Mouse (Mus musculus) ES-Bruce4 (cell line): Measurements from ENCODE around the gene Stk38. TPM values are rescaled to one million over a fixed set of nuclear protein-coding genes. Genes with fewer than 3 reads are reported as not detected.

Experiments used
- H3K27ac ChIP-seq: 2 replicates; pipeline ENCODE4 v1.5.1; 2012; ENCODE audit warnings: low read length, inconsistent platforms; ENCODE audit not compliant: insufficient read depth
- H3K27me3 ChIP-seq: 2 replicates; pipeline ENCODE4 v1.6.1; 2012; ENCODE audit warnings: mild to moderate bottlenecking, low read length, inconsistent platforms; ENCODE audit not compliant: control insufficient read depth, poor library complexity, insufficient read depth, severe bottlenecking
- H3K36me3 ChIP-seq: 2 replicates; pipeline ENCODE4 v1.6.1; 2012; ENCODE audit warnings: inconsistent platforms, mild to moderate bottlenecking, low read length, moderate library complexity; ENCODE audit not compliant: control insufficient read depth, poor library complexity, insufficient read depth, severe bottlenecking
- H3K4me1 ChIP-seq: one replicate; pipeline ENCODE4 v1.8.1; 2011; ENCODE audit warnings: low read length; ENCODE audit not compliant: control insufficient read depth, insufficient read depth
- H3K4me3 ChIP-seq: 2 replicates; pipeline ENCODE4 v1.5.1; 2011; ENCODE audit warnings: low read depth, mild to moderate bottlenecking, low read length
- H3K9ac ChIP-seq: 2 replicates; pipeline ENCODE4 v1.6.1; 2012; ENCODE audit warnings: low read depth, mild to moderate bottlenecking, inconsistent platforms; ENCODE audit not compliant: poor library complexity, severe bottlenecking
- H3K9me3 ChIP-seq: replicated peaks from 2 replicates; pipeline ENCODE4 v1.6.1; 2012; ENCODE audit warnings: mild to moderate bottlenecking, low read length, inconsistent platforms; ENCODE audit not compliant: control insufficient read depth, poor library complexity, insufficient read depth, severe bottlenecking
- CTCF ChIP-seq: IDR thresholded peaks from one replicate; pipeline ENCODE4 v1.8.1; 2011; ENCODE audit warnings: low read depth, low read length
- EP300 ChIP-seq: IDR thresholded peaks from 2 replicates; pipeline ENCODE4 v1.6.1; 2011; ENCODE audit warnings: low read depth, low read length; ENCODE audit not compliant: insufficient read depth
- POLR2A ChIP-seq: IDR thresholded peaks from one replicate; pipeline ENCODE4 v1.8.1; 2011; ENCODE audit warnings: low read length; ENCODE audit not compliant: insufficient read depth
- polyA plus RNA-seq: library from polyadenylated mRNA; stranded (reverse); fragments of >200 nt; gene quantifications from 2 replicates; pipeline ENCODE4 v1.2.4, GENCODE M21; 2011; ENCODE audit warnings: low read depth; ENCODE audit not compliant: missing spikeins, insufficient read depth, insufficient read length

The Stk38 gene
- polyA plus RNA-seq, 1 experiment: 171 TPM

DNA sequence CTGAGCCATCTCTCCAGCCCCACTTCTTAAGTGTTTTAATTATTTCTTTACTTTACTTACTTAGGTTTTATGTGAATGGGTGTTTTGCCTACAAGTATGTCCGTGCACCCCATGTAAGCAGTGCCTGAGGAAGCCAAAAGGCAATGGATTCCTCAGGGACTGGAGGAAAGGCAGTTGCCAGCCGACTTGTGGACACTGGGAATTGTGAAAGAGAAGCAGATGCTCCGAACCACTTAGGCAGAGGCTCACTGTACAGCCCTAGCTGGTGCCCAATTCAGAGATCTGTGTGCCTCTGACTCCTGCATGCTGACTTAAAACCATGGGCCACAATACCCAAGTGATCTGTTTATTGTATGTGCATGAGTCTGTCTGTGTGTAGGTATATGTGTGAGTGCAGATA lies 18.8 kb downstream of the Stk38 start:
- Histone ChIP-seq H3K9ac (no peak overlapping the region), H3K4me1 (no peaks in the 10 kb centered on the region), H3K27ac (no peak overlapping the region), H3K9me3 (no peaks in the 10 kb centered on the region), H3K4me3 (no peak overlapping the region), H3K27me3 (no peaks in the 10 kb centered on the region), H3K36me3 (peaks cover 55% of the 10 kb centered on the region)
- TF ChIP-seq CTCF (no peak), POLR2A (no peak), EP300 (no peak)

GRCm38 (mm10) chr17:28988291-28988690 lies 19.5 kb downstream of the Stk38 start:
- H3K9ac ChIP-seq: no peak overlapping the region
- H3K4me1 ChIP-seq: peaks cover 2% of the 10 kb centered on the region
- no peaks in the 10 kb centered on the region for H3K9me3 ChIP-seq
- H3K4me3 ChIP-seq: no peak overlapping the region
- TF ChIP-seq CTCF (no peak), POLR2A (no peak), EP300 (no peak)
- peaks cover 59% of the 10 kb centered on the region for H3K36me3 ChIP-seq
- no peaks in the 10 kb centered on the region for H3K27me3 ChIP-seq
- H3K27ac ChIP-seq: peak overlapping the region; percentile 34; the same call in 1 of the 2 replicates

- TF ChIP-seq CTCF (peak; percentile 63), POLR2A (no peak)
- no peak overlapping the region for H3K4me3 ChIP-seq
- peaks cover 6% of the 10 kb centered on the region for H3K4me1 ChIP-seq
- H3K27ac ChIP-seq: peak overlapping the region; percentile 34; the same call in 1 of the 2 replicates
- H3K9me3 ChIP-seq: no peaks in the 10 kb centered on the region
- H3K36me3 ChIP-seq: peaks cover 58% of the 10 kb centered on the region
- no peak overlapping the region for H3K9ac ChIP-seq
- H3K27me3 ChIP-seq: no peaks in the 10 kb centered on the region
Measured at GRCm38 (mm10) chr17:28987713-28988112, 20.1 kb downstream of the Stk38 start.

- H3K27me3 ChIP-seq: no peaks in the 10 kb centered on the region
- no peak overlapping the region for H3K9ac ChIP-seq
- no peak overlapping the region for H3K4me3 ChIP-seq
- no peaks in the 10 kb centered on the region for H3K9me3 ChIP-seq
- peak overlapping the region; percentile 8; the same call in 1 of the 2 replicates for H3K27ac ChIP-seq
- peaks cover 53% of the 10 kb centered on the region for H3K36me3 ChIP-seq
- TF ChIP-seq POLR2A (no peak), CTCF (peak; percentile 49)
- peaks cover 6% of the 10 kb centered on the region for H3K4me1 ChIP-seq
Measured at GRCm38 (mm10) chr17:28986833-28987232, 21.0 kb downstream of the Stk38 start.

DNA sequence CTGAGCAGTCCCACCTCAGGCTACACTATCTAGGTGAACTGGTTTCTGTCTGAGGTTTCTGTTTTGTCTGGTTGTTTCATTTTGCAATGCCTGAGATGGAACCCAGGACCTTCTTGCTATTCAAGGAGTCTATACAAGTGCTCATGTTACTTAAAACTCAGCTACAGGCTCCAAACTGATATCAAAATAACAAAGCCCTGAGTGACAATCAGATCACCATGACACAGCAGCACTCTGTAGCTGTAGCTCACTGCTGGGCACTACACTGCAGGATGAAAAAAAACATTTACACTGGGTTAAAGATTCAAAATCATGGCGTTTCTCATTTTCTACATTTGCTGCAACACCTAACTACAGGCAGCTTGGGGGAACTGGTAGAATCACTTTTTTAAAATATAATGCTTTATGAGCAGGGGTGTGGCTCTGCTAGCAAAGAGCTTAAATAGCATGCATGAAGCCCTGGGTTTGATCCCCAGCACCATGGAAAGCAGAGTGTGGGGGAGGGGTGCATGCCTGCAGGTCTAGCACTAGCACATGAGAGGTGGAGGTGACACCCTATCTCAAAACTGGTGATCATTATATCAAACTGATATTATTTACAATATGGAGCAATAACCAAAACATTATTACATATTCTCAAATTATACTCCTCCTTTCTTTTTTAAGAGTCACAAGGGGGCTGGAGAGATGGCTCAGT lies 22.9 kb downstream of the Stk38 start:
- peak overlapping the region; percentile 68 for H3K27ac ChIP-seq
- H3K4me3 ChIP-seq: no peak overlapping the region
- no peaks in the 10 kb centered on the region for H3K27me3 ChIP-seq
- H3K36me3 ChIP-seq: peaks cover 39% of the 10 kb centered on the region
- H3K9me3 ChIP-seq: no peaks in the 10 kb centered on the region
- TF ChIP-seq CTCF (no peak), POLR2A (no peak), EP300 (0 out of 2 replicates have a peak, but pooled peaks have one; percentile 51)
- no peak overlapping the region for H3K9ac ChIP-seq
- H3K4me1 ChIP-seq: peaks cover 9% of the 10 kb centered on the region

GRCm38 (mm10) chr17:28982591-28982990 lies 25.2 kb downstream of the Stk38 start:
- peak overlapping the region; percentile 78; the same call in 1 of the 2 replicates for H3K27ac ChIP-seq
- H3K4me1 ChIP-seq: peaks cover 9% of the 10 kb centered on the region
- no peak overlapping the region for H3K9ac ChIP-seq
- peaks cover 44% of the 10 kb centered on the region for H3K36me3 ChIP-seq
- no peak overlapping the region for H3K4me3 ChIP-seq
- peak; percentile 83 for TF ChIP-seq EP300
- no peak for TF ChIP-seq POLR2A
- H3K27me3 ChIP-seq: no peaks in the 10 kb centered on the region
- H3K9me3 ChIP-seq: no peaks in the 10 kb centered on the region
